Mouse (Mus musculus) spleen, embryonic (tissue): ENCODE measurements around the gene Gm5798.
"Not testable (repeated sequence)": the region's sequence is repeated elsewhere in the genome, so short reads cannot be mapped to it uniquely, and the experiment has no call there.

Experiments used
- CTCF ChIA-PET: fragments of 350-600 bp; sonication (Branson Sonifier 250); formaldehyde crosslinking; loops from one replicate; lab custom pipeline; 2022; lab: Charles Lee

Gene Gm5798

DNA sequence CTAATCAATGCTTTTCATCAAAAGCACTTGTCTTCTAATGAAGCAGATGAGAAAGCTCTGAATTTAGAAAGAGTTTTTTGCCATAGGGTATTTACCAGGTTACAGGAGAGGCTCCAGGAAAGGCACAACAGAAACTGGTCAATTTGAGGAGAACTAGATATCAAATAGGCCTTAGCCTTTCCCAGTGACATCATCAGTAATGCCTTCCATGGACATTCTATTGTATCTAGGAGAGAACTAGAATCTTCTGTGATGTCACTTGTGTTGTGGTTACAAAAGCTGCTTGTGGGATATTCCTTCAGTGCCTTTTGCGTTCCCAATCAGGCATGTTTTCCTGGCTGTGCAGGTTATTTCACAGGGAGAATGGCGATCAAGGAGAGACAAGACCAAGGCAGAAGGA, at the start of gene Gm5798:
Gene Gm5798, plus strand, starts transcription at position 301 of the 400 bp plus-strand sequence.
- CTCF ChIA-PET: not testable (repeated sequence)

DNA sequence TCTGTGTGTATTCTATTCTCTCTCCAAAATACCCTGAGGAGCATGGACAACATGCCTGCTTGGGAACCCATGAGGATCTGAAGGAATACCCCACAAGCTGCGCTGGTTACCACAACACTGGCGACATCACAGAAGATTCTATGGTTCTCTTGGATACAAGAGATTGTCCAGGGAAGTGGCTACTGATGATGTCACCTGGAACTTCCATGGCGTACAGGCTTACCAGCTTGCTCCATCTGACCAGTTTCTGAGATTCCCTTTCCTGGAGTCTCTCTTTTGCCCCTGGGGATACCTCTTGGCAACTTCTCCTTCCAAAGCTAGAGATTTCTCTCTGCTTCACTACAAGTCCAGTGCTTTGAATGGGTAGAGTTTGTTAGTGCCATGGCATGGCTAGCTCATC, 37.9 kb downstream of the Gm5798 start, which contains the start of gene Gm7945:
Gene Gm7945, minus strand, starts transcription at position 101 of the 400 bp plus-strand sequence.
- CTCF ChIA-PET: not testable (repeated sequence)
